Mouse (Mus musculus) bone marrow, adult 2 months (tissue): ENCODE measurements around the gene Hydin.

Source experiments
- CTCF ChIP-seq: fragments of 200-500 bp; IDR thresholded peaks from 2 replicates; pipeline ENCODE4 v1.5.1; 2011; ENCODE audit warnings: low read length, control low read depth; ENCODE audit not compliant: control insufficient read depth, insufficient read depth
- POLR2A ChIP-seq: fragments of 200-500 bp; IDR thresholded peaks from 2 replicates; pipeline ENCODE4 v1.6.1; 2011; ENCODE audit warnings: low read depth, mild to moderate bottlenecking, control low read depth, low read length, borderline replicate concordance; ENCODE audit not compliant: control insufficient read depth

- no peak for TF ChIP-seq CTCF
- TF ChIP-seq POLR2A = no peak
These were observed 212.6 kb downstream of the Hydin start for GRCm38 (mm10) chr8:110479401-110479800.
